Mouse (Mus musculus) E14TG2a.4 (cell line): ENCODE results near the gene Mink1.

ENCODE experiments used
- CTCF ChIP-seq: conservative IDR thresholded peaks from 2 replicates; pipeline ENCODE4 v1.5.1; 2014; ENCODE audit warnings: low read length
- NANOG ChIP-seq: IDR thresholded peaks from 2 replicates; pipeline ENCODE4 v1.6.1; 2014; ENCODE audit warnings: borderline replicate concordance, low read length, mixed read lengths
- POU5F1 ChIP-seq: IDR thresholded peaks from 2 replicates; pipeline ENCODE4 v1.6.1; 2014; ENCODE audit warnings: low read length, borderline replicate concordance

- TF ChIP-seq CTCF (no peak), POU5F1 (no peak), NANOG (no peak)
Measured at GRCm38 (mm10) chr11:70595638-70596037, 33.0 kb downstream of the Mink1 start.
